Mouse (Mus musculus) small intestine, adult 2 months (tissue): ENCODE results near the gene Tnfaip6.
A peak's percentile ranks its signal among the peaks of the same experiment; 100 is the strongest.

ENCODE experiments used
- CTCF ChIP-seq: fragments of 200-500 bp; IDR thresholded peaks from 2 replicates; pipeline ENCODE4 v1.5.1; 2012; ENCODE audit warnings: low read depth, mild to moderate bottlenecking, control low read depth, inconsistent platforms, low read length, moderate library complexity, mixed read lengths; ENCODE audit not compliant: insufficient replicate concordance, insufficient read length; ENCODE audit errors: extremely low read depth
- POLR2A ChIP-seq: fragments of 200-500 bp; IDR thresholded peaks from 2 replicates; pipeline ENCODE4 v1.6.1; 2012; ENCODE audit warnings: low read depth, mild to moderate bottlenecking, control low read depth, inconsistent platforms, low read length, moderate library complexity

DNA sequence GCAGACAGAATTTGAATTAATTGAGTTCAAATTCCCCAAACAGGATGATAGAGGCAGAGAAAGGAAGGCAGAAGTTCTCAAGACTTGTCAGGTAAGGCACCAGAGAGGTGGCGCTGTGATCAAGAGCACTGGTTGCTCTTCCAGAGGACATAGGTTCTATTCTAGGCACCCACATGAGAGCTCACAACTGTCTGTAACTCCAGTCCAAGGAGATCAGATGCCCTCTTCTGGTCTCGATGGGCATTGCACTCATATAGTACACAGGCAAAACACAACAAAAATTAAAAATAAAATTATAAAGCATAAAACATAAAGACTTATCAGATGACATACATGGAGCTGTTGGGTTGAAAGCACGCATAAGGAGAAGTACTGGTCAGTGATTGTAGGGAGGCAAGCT is 8.4 kb upstream of the Tnfaip6 start:
- TF ChIP-seq CTCF = 0 out of 2 replicates have a peak, but pooled peaks have one; percentile 9
- TF ChIP-seq POLR2A = no peak
